ENCODE assay signal across 26 mouse cellular contexts in the genomic region with DNA sequence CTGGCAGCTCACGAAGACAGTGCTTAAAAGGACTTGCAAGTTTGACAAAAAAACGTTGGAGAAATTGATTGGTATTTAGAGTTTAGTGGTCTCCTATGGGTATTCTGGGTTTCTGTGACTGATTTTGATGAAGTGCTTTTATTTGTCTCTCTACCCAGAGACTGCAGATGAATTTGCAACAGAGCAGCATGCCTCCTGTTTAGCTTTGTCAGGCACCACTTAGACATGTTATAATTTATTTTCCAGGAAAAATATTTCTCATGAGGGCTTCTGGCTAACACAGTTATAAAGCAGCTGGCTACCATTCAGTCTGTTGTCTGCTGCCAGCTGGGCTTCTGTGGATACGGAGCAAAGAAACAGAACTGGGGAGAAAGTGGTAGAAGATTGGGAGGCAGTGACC.
DNase-seq lines count a peak whose midpoint lies in the region; ATAC-seq and TF ChIP-seq lines count a peak whose summit lies in the region.
"Had no signal": no experiment of that assay in that cellular context is flagged by ENCODE, and none has a peak within 500 bp of the region (broad histone marks: within the 10 kb centered on the region; RNA-seq: fewer than 3 reads in every experiment).

No protein-coding gene starts in this region.

- WGBS in forebrain, embryonic 14.5 days = 54% methylated on average over 3 of the region's 3 CpGs
- 70% methylated on average over 3 of the region's 3 CpGs for whole genome bisulfite sequencing in forebrain, embryonic 10.5 days
- WGBS in neural tube, embryonic 12.5 days = 29% methylated on average over 3 of the region's 3 CpGs
- WGBS in hindbrain, postnatal 0 days = 31% methylated on average over 3 of the region's 3 CpGs
- WGBS in lung, postnatal 0 days = 39% methylated on average over 3 of the region's 3 CpGs

- no peak for TF ChIP-seq CTCF in hindbrain, postnatal 0 days (IDR thresholded peaks at IDR 0.05; ENCODE audit: low read depth)
- TF ChIP-seq CTCF in lung, postnatal 0 days (IDR thresholded peaks at IDR 0.05) = no peak

- no peaks in the 10 kb centered on the region for H3K9me3 ChIP-seq in forebrain, embryonic 14.5 days (replicated peaks; ENCODE audit: control insufficient read depth, low read length)
- no peaks in the 10 kb centered on the region for H3K9me3 ChIP-seq in forebrain, embryonic 10.5 days
- H3K9me3 ChIP-seq in neural tube, embryonic 12.5 days = no peaks in the 10 kb centered on the region
- no peaks in the 10 kb centered on the region for H3K9me3 ChIP-seq in hindbrain, postnatal 0 days (ENCODE audit: low read length)
- H3K9me3 ChIP-seq in lung, postnatal 0 days (ENCODE audit: low read length) = no peaks in the 10 kb centered on the region
- H3K9me3 ChIP-seq: embryonic facial prominence, embryonic 10.5 days; forebrain, embryonic 13.5 days; heart, embryonic 12.5 days; limb, embryonic 12.5 days; liver, embryonic 12.5 days; midbrain, embryonic 10.5 days had no signal

- no peak overlapping the region for H3K4me2 ChIP-seq in forebrain, embryonic 14.5 days (ENCODE audit: low read length)
- H3K4me2 ChIP-seq in neural tube, embryonic 12.5 days (replicated peaks) = no peak overlapping the region
- no peak overlapping the region for H3K4me2 ChIP-seq in hindbrain, postnatal 0 days (ENCODE audit: low read depth, low read length)
- H3K4me2 ChIP-seq in lung, postnatal 0 days (replicated peaks; ENCODE audit: low read depth, low read length) = no peak overlapping the region
- H3K4me2 ChIP-seq: forebrain, embryonic 13.5 days; heart, embryonic 12.5 days; limb, embryonic 12.5 days; liver, embryonic 12.5 days had no signal

- no peak overlapping the region for H3K4me3 ChIP-seq in forebrain, embryonic 14.5 days (ENCODE audit: low read depth, low read length)
- no peak overlapping the region for H3K4me3 ChIP-seq in forebrain, embryonic 10.5 days
- H3K4me3 ChIP-seq in neural tube, embryonic 12.5 days = no peak overlapping the region
- no peak overlapping the region for H3K4me3 ChIP-seq in hindbrain, postnatal 0 days (ENCODE audit: low read length)
- no peak overlapping the region for H3K4me3 ChIP-seq in lung, postnatal 0 days (ENCODE audit: low read depth, low read length)
- H3K4me3 ChIP-seq: embryonic facial prominence, embryonic 10.5 days; forebrain, embryonic 13.5 days; heart, embryonic 12.5 days; limb, embryonic 12.5 days; liver, embryonic 12.5 days; midbrain, embryonic 10.5 days had no signal

- no peak overlapping the region for H3K9ac ChIP-seq in forebrain, embryonic 14.5 days (ENCODE audit: low read length)
- no peak overlapping the region for H3K9ac ChIP-seq in neural tube, embryonic 12.5 days
- no peak overlapping the region for H3K9ac ChIP-seq in hindbrain, postnatal 0 days (replicated peaks; ENCODE audit: low read length)
- H3K9ac ChIP-seq in lung, postnatal 0 days (replicated peaks; ENCODE audit: low read depth) = no peak overlapping the region
- H3K9ac ChIP-seq: forebrain, embryonic 13.5 days; heart, embryonic 12.5 days; limb, embryonic 12.5 days; liver, embryonic 12.5 days had no signal

- no peak for TF ChIP-seq EP300 in lung, postnatal 0 days (IDR thresholded peaks at IDR 0.05)

- no peaks in the 10 kb centered on the region for H3K36me3 ChIP-seq in forebrain, embryonic 14.5 days (ENCODE audit: control insufficient read depth, insufficient read depth, low read length)
- no peaks in the 10 kb centered on the region for H3K36me3 ChIP-seq in forebrain, embryonic 10.5 days (replicated peaks)
- no peaks in the 10 kb centered on the region for H3K36me3 ChIP-seq in neural tube, embryonic 12.5 days
- H3K36me3 ChIP-seq in hindbrain, postnatal 0 days (ENCODE audit: insufficient read depth, low read length) = no peaks in the 10 kb centered on the region
- H3K36me3 ChIP-seq in lung, postnatal 0 days (ENCODE audit: insufficient read depth, low read length) = no peaks in the 10 kb centered on the region
- H3K36me3 ChIP-seq: embryonic facial prominence, embryonic 10.5 days; heart, embryonic 12.5 days; limb, embryonic 12.5 days; liver, embryonic 12.5 days; midbrain, embryonic 10.5 days had no signal

- intact Hi-C loops in gastrocnemius, postnatal 14 days (cut with DNase I; ENCODE audit: low total_unique reads) = no loop called here

- ATAC-seq in forebrain, embryonic 14.5 days = no peak
- ATAC-seq in neural tube, embryonic 12.5 days (ENCODE audit: low FRiP score, low read depth) = peak; percentile 63
- no peak for ATAC-seq in hindbrain, postnatal 0 days
- no peak for ATAC-seq in lung, postnatal 0 days
- ATAC-seq: CD4-positive, CD25-positive, alpha-beta regulatory T cell, adult 4 months; forebrain, embryonic 13.5 days; liver, embryonic 12.5 days; Patski had no signal

- H3K27me3 ChIP-seq in forebrain, embryonic 14.5 days (replicated peaks; ENCODE audit: control insufficient read depth, insufficient read depth, low read length) = no peaks in the 10 kb centered on the region
- no peaks in the 10 kb centered on the region for H3K27me3 ChIP-seq in forebrain, embryonic 10.5 days (ENCODE audit: poor library complexity, severe bottlenecking)
- no peaks in the 10 kb centered on the region for H3K27me3 ChIP-seq in neural tube, embryonic 12.5 days (replicated peaks)
- no peaks in the 10 kb centered on the region for H3K27me3 ChIP-seq in hindbrain, postnatal 0 days (ENCODE audit: insufficient read depth, low read length)
- no peaks in the 10 kb centered on the region for H3K27me3 ChIP-seq in lung, postnatal 0 days (replicated peaks; ENCODE audit: insufficient read depth, low read length)
- H3K27me3 ChIP-seq: forebrain, embryonic 13.5 days; heart, embryonic 12.5 days; limb, embryonic 12.5 days; liver, embryonic 12.5 days; Patski had no signal

- H3K4me1 ChIP-seq in forebrain, embryonic 14.5 days (ENCODE audit: control insufficient read depth, insufficient read depth, low read length) = no peaks in the 10 kb centered on the region
- no peaks in the 10 kb centered on the region for H3K4me1 ChIP-seq in forebrain, embryonic 10.5 days
- H3K4me1 ChIP-seq in neural tube, embryonic 12.5 days = 0 out of 2 replicates have a peak, but pooled peaks cover 4% of the 10 kb centered on the region
- no peaks in the 10 kb centered on the region for H3K4me1 ChIP-seq in hindbrain, postnatal 0 days (ENCODE audit: insufficient read depth, low read length)
- H3K4me1 ChIP-seq in lung, postnatal 0 days (ENCODE audit: insufficient read depth, low read depth, low read length) = no peaks in the 10 kb centered on the region
- H3K4me1 ChIP-seq: embryonic facial prominence, embryonic 10.5 days; forebrain, embryonic 13.5 days; heart, embryonic 12.5 days; limb, embryonic 12.5 days; liver, embryonic 12.5 days; midbrain, embryonic 10.5 days had no signal

- no peak overlapping the region for H3K27ac ChIP-seq in forebrain, embryonic 14.5 days (ENCODE audit: low read depth, low read length)
- H3K27ac ChIP-seq in forebrain, embryonic 10.5 days = no peak overlapping the region
- no peak overlapping the region for H3K27ac ChIP-seq in neural tube, embryonic 12.5 days
- no peak overlapping the region for H3K27ac ChIP-seq in hindbrain, postnatal 0 days
- no peak overlapping the region for H3K27ac ChIP-seq in lung, postnatal 0 days (ENCODE audit: low read length)
- H3K27ac ChIP-seq: embryonic facial prominence, embryonic 10.5 days; forebrain, embryonic 13.5 days; limb, embryonic 12.5 days; liver, embryonic 12.5 days; midbrain, embryonic 10.5 days; stomach, postnatal 0 days had no signal

- DNase-seq in forebrain, embryonic 14.5 days (ENCODE audit: low spot score) = peak; percentile 20
- DNase-seq in forebrain, embryonic 10.5 days (ENCODE audit: extremely low spot score, low spot score) = no peak
- DNase-seq in neural tube, embryonic 10.5 days (ENCODE audit: extremely low spot score, low spot score) = no peak
- DNase-seq in hindbrain, postnatal 0 days (ENCODE audit: low spot score) = peak; percentile 18
- peak; percentile 24 to 61 for DNase-seq in layer of hippocampus, postnatal 14 days (ENCODE audit: low spot score in 2 of 2)
- DNase-seq in gastrocnemius, postnatal 14 days = no peak
- no peak for DNase-seq in lung, postnatal 0 days (ENCODE audit: low spot score)
- DNase-seq: adrenal gland, postnatal 10 days; cerebellum, adult 11-12 months; cerebellum, postnatal 36 days; heart, postnatal 14 days; kidney, adult 9 months; kidney, postnatal 25 days; lung, adult 2 months; lung, postnatal 4 days; thymus, postnatal 14 days had no signal

Comparison
In these comparisons a context has a peak if more than half of its experiments do, and no peak if none do; other contexts are left out.
1. DNase-seq: peak in forebrain, embryonic 14.5 days (single experiment), hindbrain, postnatal 0 days (single experiment) and layer of hippocampus, postnatal 14 days (2 of 2); none in forebrain, embryonic 10.5 days (single experiment), neural tube, embryonic 10.5 days (single experiment), gastrocnemius, postnatal 14 days (single experiment) and lung, postnatal 0 days (single experiment).